In genomic region chr1:150747771-150748170, GRCm38 (mm10) we compare ENCODE assay signal across 21 mouse cellular contexts.
"Had no signal": no experiment of that assay in that cellular context is flagged by ENCODE, and none has a peak within 500 bp of the region (broad histone marks: within the 10 kb centered on the region; RNA-seq: fewer than 3 reads in every experiment).

No protein-coding gene starts in this region.

- H3K9me3 ChIP-seq: liver, embryonic 13.5 days; liver, embryonic 15.5 days; lung, embryonic 15.5 days; midbrain, embryonic 10.5 days; midbrain, embryonic 12.5 days; neural tube, embryonic 12.5 days had no signal

- H3K4me3 ChIP-seq: liver, embryonic 13.5 days; liver, embryonic 15.5 days; lung, embryonic 15.5 days; midbrain, embryonic 10.5 days; midbrain, embryonic 12.5 days; myocyte; neural tube, embryonic 12.5 days had no signal

- H3K4me2 ChIP-seq: liver, embryonic 13.5 days; liver, embryonic 15.5 days; lung, embryonic 15.5 days; midbrain, embryonic 12.5 days; neural tube, embryonic 12.5 days had no signal

- H3K4me1 ChIP-seq: liver, embryonic 13.5 days; liver, embryonic 15.5 days; midbrain, embryonic 12.5 days; neural tube, embryonic 12.5 days had no signal

- ATAC-seq: liver, postnatal 0 days; lung, postnatal 0 days; midbrain, embryonic 16.5 days had no signal

- H3K36me3 ChIP-seq: liver, embryonic 13.5 days; liver, embryonic 15.5 days; lung, embryonic 15.5 days; midbrain, embryonic 10.5 days; midbrain, embryonic 12.5 days; neural tube, embryonic 12.5 days had no signal

- H3K27me3 ChIP-seq: liver, embryonic 13.5 days; liver, embryonic 15.5 days; lung, embryonic 15.5 days; midbrain, embryonic 12.5 days; neural tube, embryonic 12.5 days had no signal

- DNase-seq: liver, embryonic 13.5 days; liver, postnatal 0 days; lung, adult 2 months; lung, postnatal 4 days; midbrain, embryonic 14.5 days; retina, postnatal 1 day; right cerebral cortex, adult 18-20 months; right cerebral cortex, postnatal 25 days; right cerebral cortex, postnatal 4 days; spleen, adult 18-20 months; thymus, adult 18-20 months; thymus, postnatal 14 days; thymus, postnatal 36 days had no signal

- H3K27ac ChIP-seq: liver, embryonic 13.5 days; liver, embryonic 15.5 days; lung, embryonic 15.5 days; midbrain, embryonic 10.5 days; midbrain, embryonic 12.5 days; neural tube, embryonic 12.5 days had no signal

- H3K9ac ChIP-seq: liver, embryonic 13.5 days; liver, embryonic 15.5 days; liver, postnatal 0 days; lung, embryonic 15.5 days; midbrain, embryonic 12.5 days; neural tube, embryonic 12.5 days had no signal
